Mouse (Mus musculus): ENCODE data around the gene Gtf2h1. TPM values are rescaled to one million over a fixed set of nuclear protein-coding genes. Genes with fewer than 3 reads are reported as not detected.
A peak's percentile ranks its signal among the peaks of the same experiment; 100 is the strongest.

Gene Gtf2h1
- polyA plus RNA-seq, 1 experiment from 2014 or later: 64.0 TPM

DNA sequence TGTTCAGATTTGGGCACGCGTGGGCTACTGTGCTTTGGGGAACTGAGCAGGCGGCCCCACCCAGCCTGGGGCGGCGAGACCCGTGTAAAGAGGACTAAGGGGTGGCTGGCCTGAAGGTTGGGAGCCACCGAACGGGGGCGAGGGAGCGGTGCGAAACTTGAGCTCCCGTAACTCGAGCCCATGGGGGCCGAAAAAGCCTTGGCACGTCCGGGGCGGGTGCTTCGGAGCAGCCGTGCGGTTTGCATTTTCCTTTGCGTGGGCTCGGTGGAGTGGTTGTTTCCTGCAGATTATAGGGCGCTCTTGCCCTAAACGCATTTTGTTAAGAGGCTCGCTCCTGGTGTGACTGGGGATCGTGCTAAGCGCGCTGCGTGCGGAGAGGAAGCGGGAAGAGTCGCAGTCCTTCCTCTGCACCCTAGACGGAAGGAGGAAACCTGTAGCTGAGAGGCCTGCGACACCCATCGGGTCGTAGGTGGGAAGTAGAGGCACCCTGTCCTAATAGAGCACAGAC lies 50.1 kb downstream of the Gtf2h1 start:
- Histone ChIP-seq H3K4me3 (ENCODE audit: low read depth, low read length) (peak overlapping the region; percentile 74), H3K9me3 (replicated peaks; ENCODE audit: control insufficient read depth, low read length) (no peaks in the 10 kb centered on the region), H3K27ac (replicated peaks; ENCODE audit: low read depth, low read length) (peak overlapping the region; percentile 91), H3K36me3 (replicated peaks; ENCODE audit: control insufficient read depth, insufficient read depth, low read depth, low read length) (no peaks in the 10 kb centered on the region; the same call in 1 of the 2 replicates), H3K9ac (replicated peaks; ENCODE audit: low read length) (peak overlapping the region; percentile 89), H3K27me3 (ENCODE audit: control insufficient read depth, insufficient read depth, low read length) (no peaks in the 10 kb centered on the region), H3K4me1 (ENCODE audit: control insufficient read depth, insufficient read depth, low read length) (no peaks in the 10 kb centered on the region), H3K4me2 (ENCODE audit: low read depth, low read length) (peak overlapping the region; percentile 91)
- whole genome bisulfite sequencing: under 1% methylated on average over 36 of the region's 36 CpGs
- ATAC-seq (replicated peaks; ENCODE audit: insufficient number of reproducible peaks, low FRiP score, low TSS enrichment, low read depth) (no peak; the same call in 1 of the 2 replicates), DNase-seq (ENCODE audit: low spot score) (peak; percentile 66)

DNA sequence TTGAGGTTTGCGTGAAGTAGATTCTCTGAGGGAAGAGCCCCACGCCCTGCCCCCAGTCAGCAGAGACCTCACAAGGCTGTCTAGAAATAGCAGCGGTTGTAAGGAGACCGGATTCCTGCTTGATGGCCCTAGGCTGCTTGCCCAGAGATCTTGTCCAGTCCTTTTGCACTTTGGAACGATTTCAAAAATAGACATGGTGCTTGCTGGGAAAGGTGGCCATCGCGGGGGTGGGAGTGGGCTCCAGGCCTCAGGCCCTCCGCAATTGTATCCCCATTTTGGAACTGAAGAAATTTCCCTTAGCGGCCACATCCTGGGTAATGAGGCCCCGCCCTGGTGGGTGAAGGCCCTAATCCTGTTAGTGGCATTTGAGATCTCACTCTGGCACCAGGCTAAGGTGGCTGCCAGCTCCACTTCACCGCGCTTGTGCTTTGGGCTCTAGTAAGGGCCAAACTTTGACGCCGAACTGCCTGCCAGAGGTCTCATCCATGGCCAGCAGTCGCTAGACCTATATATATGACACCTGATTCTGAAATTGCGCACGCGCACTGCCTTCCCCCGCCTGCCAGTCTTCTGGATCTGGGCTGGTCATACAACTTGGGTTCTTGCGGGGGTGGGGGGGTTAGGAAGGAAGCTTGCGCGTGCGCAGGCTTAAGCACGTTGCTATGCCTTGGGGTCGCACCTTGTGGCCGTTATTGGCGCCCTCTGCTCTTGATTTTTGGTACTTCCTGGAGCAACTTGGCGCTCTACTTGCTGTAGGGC lies 50.8 kb downstream of the Gtf2h1 start:
- H3K4me1 ChIP-seq (ENCODE audit: control insufficient read depth, insufficient read depth, low read length): no peaks in the 10 kb centered on the region

DNA sequence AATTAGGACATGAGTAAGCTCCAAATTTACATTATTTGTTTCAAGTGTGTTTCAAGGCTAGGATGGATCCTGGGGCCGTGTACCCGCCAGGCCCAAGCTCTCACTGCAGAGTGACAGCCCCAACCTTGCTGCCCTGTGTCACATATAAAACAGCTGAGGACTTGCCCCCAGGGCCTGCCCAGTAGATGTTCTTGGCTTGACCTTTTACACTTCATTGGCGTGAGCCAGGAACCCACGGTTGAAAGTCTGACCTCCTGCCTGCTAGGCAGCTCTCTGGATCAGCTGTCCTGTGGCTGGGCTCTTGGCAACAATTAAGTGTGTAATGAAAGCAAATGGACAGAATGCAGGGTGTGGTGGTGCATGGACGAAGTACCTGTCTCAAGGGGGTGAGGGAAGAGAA lies 53.4 kb downstream of the Gtf2h1 start:
- DNase-seq (ENCODE audit: low spot score) (no peak), ATAC-seq (replicated peaks; ENCODE audit: insufficient number of reproducible peaks, low FRiP score, low TSS enrichment, low read depth) (no peak)
- Histone ChIP-seq H3K27me3 (ENCODE audit: control insufficient read depth, insufficient read depth, low read length) (no peaks in the 10 kb centered on the region), H3K9ac (replicated peaks; ENCODE audit: low read length) (no peak overlapping the region), H3K4me1 (ENCODE audit: control insufficient read depth, insufficient read depth, low read length) (no peaks in the 10 kb centered on the region), H3K36me3 (replicated peaks; ENCODE audit: control insufficient read depth, insufficient read depth, low read depth, low read length) (peaks cover 4% of the 10 kb centered on the region), H3K4me2 (ENCODE audit: low read depth, low read length) (no peak overlapping the region), H3K9me3 (replicated peaks; ENCODE audit: control insufficient read depth, low read length) (no peaks in the 10 kb centered on the region), H3K27ac (replicated peaks; ENCODE audit: low read depth, low read length) (no peak overlapping the region), H3K4me3 (ENCODE audit: low read depth, low read length) (no peak overlapping the region)
- 65% methylated on average over 5 of the region's 5 CpGs for WGBS

More for the DNA sequence above, 50.8 kb downstream of the Gtf2h1 start:
- Histone ChIP-seq H3K9me3 (replicated peaks; ENCODE audit: control insufficient read depth, low read length) (no peaks in the 10 kb centered on the region), H3K27me3 (ENCODE audit: control insufficient read depth, insufficient read depth, low read length) (no peaks in the 10 kb centered on the region), H3K9ac (replicated peaks; ENCODE audit: low read length) (peak overlapping the region; percentile 89), H3K4me3 (ENCODE audit: low read depth, low read length) (peak overlapping the region; percentile 74), H3K36me3 (replicated peaks; ENCODE audit: control insufficient read depth, insufficient read depth, low read depth, low read length) (peaks cover 2% of the 10 kb centered on the region), H3K27ac (replicated peaks; ENCODE audit: low read depth, low read length) (peak overlapping the region; percentile 91), H3K4me2 (ENCODE audit: low read depth, low read length) (peak overlapping the region; percentile 91)
- ATAC-seq (replicated peaks; ENCODE audit: insufficient number of reproducible peaks, low FRiP score, low TSS enrichment, low read depth) (peak; percentile 57), DNase-seq (ENCODE audit: low spot score) (peak; percentile 81)
- WGBS: under 1% methylated on average over 28 of the region's 28 CpGs

DNA sequence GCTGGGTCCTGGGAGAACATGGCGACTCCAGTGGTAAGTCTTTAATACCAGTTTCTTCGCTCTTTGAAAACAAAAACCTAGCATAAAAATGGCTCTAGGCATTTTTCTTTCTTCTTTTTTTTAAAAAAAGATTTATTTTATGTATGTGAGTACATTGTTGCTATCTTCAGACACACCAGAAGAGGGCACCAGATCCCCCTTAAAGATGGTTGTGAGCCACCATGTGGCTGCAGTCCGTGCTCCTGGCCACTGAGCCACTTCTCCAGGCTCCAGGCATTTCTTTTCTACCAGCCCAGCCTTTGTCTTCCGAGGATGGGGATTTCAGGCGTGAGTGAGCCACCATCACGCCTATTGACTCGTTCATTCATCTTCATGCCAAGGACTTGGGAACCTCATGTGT lies 55.1 kb downstream of the Gtf2h1 start:
- H3K4me2 ChIP-seq (ENCODE audit: low read depth, low read length): no peak overlapping the region
- H3K27me3 ChIP-seq (ENCODE audit: control insufficient read depth, insufficient read depth, low read length): no peaks in the 10 kb centered on the region
- H3K9me3 ChIP-seq (replicated peaks; ENCODE audit: control insufficient read depth, low read length): no peaks in the 10 kb centered on the region
- H3K27ac ChIP-seq (replicated peaks; ENCODE audit: low read depth, low read length): no peak overlapping the region
- no peak overlapping the region for H3K4me3 ChIP-seq (ENCODE audit: low read depth, low read length)
- no peak for DNase-seq (ENCODE audit: low spot score)
- ATAC-seq (replicated peaks; ENCODE audit: insufficient number of reproducible peaks, low FRiP score, low TSS enrichment, low read depth): no peak
- H3K36me3 ChIP-seq (replicated peaks; ENCODE audit: control insufficient read depth, insufficient read depth, low read depth, low read length): peaks cover 4% of the 10 kb centered on the region
- WGBS: 79% methylated on average over 7 of the region's 7 CpGs
- H3K9ac ChIP-seq (replicated peaks; ENCODE audit: low read length): no peak overlapping the region
- H3K4me1 ChIP-seq (ENCODE audit: control insufficient read depth, insufficient read depth, low read length): no peaks in the 10 kb centered on the region

DNA sequence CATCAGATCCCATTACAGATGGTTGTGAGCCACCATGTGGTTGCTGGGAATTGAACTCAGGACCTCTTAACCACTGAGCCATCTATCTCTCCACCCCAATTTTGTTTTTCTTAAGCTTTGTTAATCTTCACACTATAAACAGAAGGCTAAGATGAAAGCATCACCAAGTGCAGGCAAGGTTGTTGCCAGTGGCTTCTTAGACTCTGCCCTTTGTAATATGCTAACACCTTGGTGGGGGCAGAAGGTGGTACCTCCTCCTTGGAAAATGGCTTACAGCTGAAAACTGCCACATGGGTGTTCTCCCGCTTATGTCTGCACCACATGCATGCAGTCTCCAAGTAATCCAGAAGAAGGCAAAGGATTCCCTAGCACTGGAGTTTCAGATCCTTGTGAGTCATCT lies 56.8 kb downstream of the Gtf2h1 start:
- H3K36me3 ChIP-seq (replicated peaks; ENCODE audit: control insufficient read depth, insufficient read depth, low read depth, low read length): peaks cover 4% of the 10 kb centered on the region

DNA sequence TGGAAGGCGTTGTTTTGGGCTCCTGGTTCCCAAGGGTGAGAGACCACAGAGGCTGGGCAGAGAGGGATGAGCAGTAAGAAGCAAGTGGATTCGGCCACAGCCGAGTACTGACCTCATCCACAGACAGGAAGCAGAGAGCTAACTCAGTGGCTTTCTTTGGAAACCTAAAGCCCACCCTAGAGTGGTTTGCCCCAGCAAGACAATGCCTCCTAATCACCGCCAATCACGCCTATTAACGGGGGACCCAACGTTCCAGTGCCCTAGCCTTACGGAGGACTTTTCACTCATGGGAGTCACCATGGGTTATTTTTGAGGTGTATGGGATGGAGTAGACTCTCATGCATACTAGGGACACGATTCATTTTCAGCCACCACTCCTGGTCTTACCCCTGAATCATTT lies 57.5 kb downstream of the Gtf2h1 start:
- peaks cover 4% of the 10 kb centered on the region for H3K36me3 ChIP-seq (replicated peaks; ENCODE audit: control insufficient read depth, insufficient read depth, low read depth, low read length)
- no peaks in the 10 kb centered on the region for H3K27me3 ChIP-seq (ENCODE audit: control insufficient read depth, insufficient read depth, low read length)
- H3K27ac ChIP-seq (replicated peaks; ENCODE audit: low read depth, low read length): no peak overlapping the region
- H3K4me1 ChIP-seq (ENCODE audit: control insufficient read depth, insufficient read depth, low read length): no peaks in the 10 kb centered on the region
- ATAC-seq (replicated peaks; ENCODE audit: insufficient number of reproducible peaks, low FRiP score, low TSS enrichment, low read depth): no peak
- no peak overlapping the region for H3K4me2 ChIP-seq (ENCODE audit: low read depth, low read length)
- WGBS: 90% methylated on average over 9 of the region's 9 CpGs
- no peak overlapping the region for H3K4me3 ChIP-seq (ENCODE audit: low read depth, low read length)
- no peak overlapping the region for H3K9ac ChIP-seq (replicated peaks; ENCODE audit: low read length)
- no peak for DNase-seq (ENCODE audit: low spot score)
- no peaks in the 10 kb centered on the region for H3K9me3 ChIP-seq (replicated peaks; ENCODE audit: control insufficient read depth, low read length)

More for the DNA sequence above, 56.8 kb downstream of the Gtf2h1 start:
- H3K9me3 ChIP-seq (replicated peaks; ENCODE audit: control insufficient read depth, low read length): no peaks in the 10 kb centered on the region
- no peak overlapping the region for H3K9ac ChIP-seq (replicated peaks; ENCODE audit: low read length)
- WGBS: 93% methylated on average over 1 of the region's 1 CpGs
- no peaks in the 10 kb centered on the region for H3K4me1 ChIP-seq (ENCODE audit: control insufficient read depth, insufficient read depth, low read length)
- H3K27me3 ChIP-seq (ENCODE audit: control insufficient read depth, insufficient read depth, low read length): no peaks in the 10 kb centered on the region
- no peak overlapping the region for H3K4me3 ChIP-seq (ENCODE audit: low read depth, low read length)
- no peak for ATAC-seq (replicated peaks; ENCODE audit: insufficient number of reproducible peaks, low FRiP score, low TSS enrichment, low read depth)
- no peak overlapping the region for H3K4me2 ChIP-seq (ENCODE audit: low read depth, low read length)
- no peak for DNase-seq (ENCODE audit: low spot score)
- no peak overlapping the region for H3K27ac ChIP-seq (replicated peaks; ENCODE audit: low read depth, low read length)

DNA sequence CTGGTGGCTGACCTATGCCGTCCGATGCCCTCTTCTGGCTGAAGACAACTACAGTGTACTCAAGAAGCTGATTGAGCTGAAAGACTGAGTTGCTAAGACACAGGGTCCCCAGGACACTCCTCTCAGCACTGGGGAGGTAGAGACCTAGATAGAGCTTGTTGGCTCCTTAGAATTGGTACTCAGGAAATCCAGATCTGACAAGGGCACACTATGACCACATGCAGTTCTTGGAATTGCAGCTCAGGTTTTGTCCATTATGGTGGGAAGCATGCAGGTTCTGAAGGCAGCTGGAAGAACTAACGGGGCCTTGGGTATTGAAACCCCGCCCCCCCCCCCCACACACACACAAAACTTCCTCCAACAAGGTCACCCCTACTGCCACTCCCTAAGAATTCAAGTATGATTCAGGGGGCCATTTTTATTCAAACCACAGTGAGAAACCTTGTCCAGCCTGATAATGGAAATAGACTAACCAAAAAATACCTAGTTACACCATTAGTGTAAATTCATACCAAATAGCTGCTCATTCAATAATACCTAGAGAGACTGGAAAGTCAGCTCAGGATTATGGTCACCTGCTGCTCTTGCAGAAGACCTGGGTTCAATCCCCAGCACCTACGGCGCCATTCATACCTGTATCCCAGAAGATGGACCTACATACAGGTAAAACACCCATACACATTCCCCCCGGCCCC lies 60.1 kb downstream of the Gtf2h1 start:
- no peak for DNase-seq (ENCODE audit: low spot score)
- ATAC-seq (replicated peaks; ENCODE audit: insufficient number of reproducible peaks, low FRiP score, low TSS enrichment, low read depth): no peak
- 69% methylated on average over 7 of the region's 7 CpGs for WGBS
- no peak overlapping the region for H3K27ac ChIP-seq (replicated peaks; ENCODE audit: low read depth, low read length)
- H3K36me3 ChIP-seq (replicated peaks; ENCODE audit: control insufficient read depth, insufficient read depth, low read depth, low read length): peaks cover 4% of the 10 kb centered on the region
- H3K4me2 ChIP-seq (ENCODE audit: low read depth, low read length): no peak overlapping the region
- H3K4me1 ChIP-seq (ENCODE audit: control insufficient read depth, insufficient read depth, low read length): no peaks in the 10 kb centered on the region
- H3K27me3 ChIP-seq (ENCODE audit: control insufficient read depth, insufficient read depth, low read length): no peaks in the 10 kb centered on the region
- H3K9me3 ChIP-seq (replicated peaks; ENCODE audit: control insufficient read depth, low read length): no peaks in the 10 kb centered on the region
- H3K9ac ChIP-seq (replicated peaks; ENCODE audit: low read length): no peak overlapping the region
- no peak overlapping the region for H3K4me3 ChIP-seq (ENCODE audit: low read depth, low read length)

DNA sequence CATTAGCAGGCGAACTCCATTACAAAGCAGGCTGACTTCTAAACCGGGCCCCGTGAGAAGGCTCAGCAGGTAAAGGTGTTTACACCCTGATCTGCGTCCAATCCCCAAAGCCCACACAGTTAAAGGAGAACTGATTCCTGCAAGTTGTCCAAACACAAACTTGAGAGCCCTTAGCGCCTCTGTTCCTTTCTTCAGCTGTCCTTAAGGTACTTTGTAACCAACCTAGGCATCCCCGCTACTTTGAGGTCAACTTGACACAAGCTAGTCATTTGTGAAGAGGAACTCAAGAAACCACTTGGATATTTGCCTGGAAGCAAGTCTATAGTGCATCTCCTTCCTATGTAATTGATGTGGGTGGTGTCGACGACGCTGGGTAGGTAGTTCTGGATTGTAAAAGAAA lies 61.5 kb downstream of the Gtf2h1 start:
- no peaks in the 10 kb centered on the region for H3K27me3 ChIP-seq (ENCODE audit: control insufficient read depth, insufficient read depth, low read length)
- no peak overlapping the region for H3K9ac ChIP-seq (replicated peaks; ENCODE audit: low read length)
- H3K9me3 ChIP-seq (replicated peaks; ENCODE audit: control insufficient read depth, low read length): no peaks in the 10 kb centered on the region
- ATAC-seq (replicated peaks; ENCODE audit: insufficient number of reproducible peaks, low FRiP score, low TSS enrichment, low read depth): no peak
- 77% methylated on average over 9 of the region's 9 CpGs for WGBS
- H3K4me1 ChIP-seq (ENCODE audit: control insufficient read depth, insufficient read depth, low read length): no peaks in the 10 kb centered on the region
- no peak overlapping the region for H3K27ac ChIP-seq (replicated peaks; ENCODE audit: low read depth, low read length)
- no peaks in the 10 kb centered on the region; the same call in 1 of the 2 replicates for H3K36me3 ChIP-seq (replicated peaks; ENCODE audit: control insufficient read depth, insufficient read depth, low read depth, low read length)
- H3K4me2 ChIP-seq (ENCODE audit: low read depth, low read length): no peak overlapping the region
- DNase-seq (ENCODE audit: low spot score): no peak
- no peak overlapping the region for H3K4me3 ChIP-seq (ENCODE audit: low read depth, low read length)

Data from embryonic facial prominence, embryonic 11.5 days (tissue).